Mouse (Mus musculus): Measurements from ENCODE around the gene Wipf2. TPM values are rescaled to one million over a fixed set of nuclear protein-coding genes. Genes with fewer than 3 reads are reported as not detected.
"Not testable (repeated sequence)": the region's sequence is repeated elsewhere in the genome, so short reads cannot be mapped to it uniquely, and the experiment has no call there.

Wipf2 gene
- 3.8 and 4.0 TPM in 2 replicates for polyA plus RNA-seq (2014; fragmentation: Nextera tagmentation; extraction: Ambion mirVana)

DNA sequence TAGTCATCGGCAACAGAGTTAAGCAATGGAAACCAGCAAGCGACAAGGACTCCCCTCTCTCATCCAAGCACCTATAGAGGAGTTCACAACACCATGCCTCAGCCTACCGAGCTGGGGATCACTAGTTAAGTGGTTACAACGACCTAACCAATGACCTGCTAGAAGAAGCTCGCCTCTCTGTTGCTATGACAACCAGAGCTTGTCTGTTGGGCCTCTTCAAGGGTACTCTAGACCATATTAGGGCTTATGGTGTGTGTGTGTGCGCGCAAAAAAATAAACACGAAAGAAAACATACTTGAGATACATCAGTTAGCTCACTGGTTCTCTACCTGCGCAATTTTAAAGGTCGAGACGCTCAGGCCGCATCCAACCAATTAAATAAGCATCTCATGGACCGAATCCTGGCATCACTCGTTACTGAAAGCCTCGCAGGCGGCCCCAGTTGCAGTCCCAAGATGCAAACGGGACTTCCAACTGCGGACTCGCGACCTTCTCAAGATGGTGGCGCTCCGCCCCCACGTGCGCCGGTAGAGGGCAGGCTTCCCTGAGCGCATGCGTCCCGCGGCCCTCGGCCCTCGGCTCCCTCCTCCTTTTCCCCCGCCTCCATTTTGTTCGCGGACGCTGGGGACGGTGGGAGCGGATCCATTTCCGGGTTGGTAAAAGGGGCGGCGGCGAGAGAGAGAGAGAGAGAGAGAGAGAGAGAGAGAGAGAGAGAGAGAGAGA is at the start of gene Wipf2:
Wipf2 (plus strand) TSS at position 611 of the 723 bp plus-strand sequence.
- Histone ChIP-seq H3K27ac (ENCODE audit: low read depth, low read length) (peak within 1 kb of the TSS; percentile 86), H3K4me3 (ENCODE audit: low read depth, low read length) (peak within 1 kb of the TSS; percentile 77), H3K27me3 (ENCODE audit: control insufficient read depth, insufficient read depth, low read length) (no peaks in the 10 kb centered on the region; the same call in 1 of the 2 replicates), H3K36me3 (ENCODE audit: control insufficient read depth, insufficient read depth, low read length) (peaks cover 4% of the 10 kb centered on the region; the same call in 1 of the 2 replicates), H3K9me3 (replicated peaks; ENCODE audit: control insufficient read depth, low read length) (no peaks in the 10 kb centered on the region), H3K9ac (ENCODE audit: low read depth, low read length) (peak within 1 kb of the TSS; percentile 83), H3K4me1 (ENCODE audit: control insufficient read depth, insufficient read depth, low read length) (peaks cover 10% of the 10 kb centered on the region; the same call in 1 of the 2 replicates), H3K4me2 (peak within 1 kb of the TSS; percentile 77)
- peak; percentile 88 for ATAC-seq (replicated peaks; ENCODE audit: insufficient number of reproducible peaks, low FRiP score, low TSS enrichment)
- 6% methylated on average over 35 of the region's 41 CpGs for WGBS (ENCODE audit: insufficient replicate concordance)

- peaks cover 47% of the 10 kb centered on the region for H3K36me3 ChIP-seq (ENCODE audit: control insufficient read depth, insufficient read depth, low read length)
- no peaks in the 10 kb centered on the region for H3K9me3 ChIP-seq (replicated peaks; ENCODE audit: control insufficient read depth, low read length)
- no peaks in the 10 kb centered on the region for H3K27me3 ChIP-seq (ENCODE audit: control insufficient read depth, insufficient read depth, low read length)
- WGBS (ENCODE audit: insufficient replicate concordance) = 91% methylated on average over 1 of the region's 1 CpGs
- no peak overlapping the region for H3K4me2 ChIP-seq
- ATAC-seq (replicated peaks; ENCODE audit: insufficient number of reproducible peaks, low FRiP score, low TSS enrichment) = no peak
- H3K9ac ChIP-seq (ENCODE audit: low read depth, low read length) = no peak overlapping the region
- no peaks in the 10 kb centered on the region for H3K4me1 ChIP-seq (ENCODE audit: control insufficient read depth, insufficient read depth, low read length)
- no peak overlapping the region for H3K27ac ChIP-seq (ENCODE audit: low read depth, low read length)
- H3K4me3 ChIP-seq (ENCODE audit: low read depth, low read length) = no peak overlapping the region
Measured at GRCm38 (mm10) chr11:98816706-98817239, 46.7 kb upstream of the Wipf2 start.

DNA sequence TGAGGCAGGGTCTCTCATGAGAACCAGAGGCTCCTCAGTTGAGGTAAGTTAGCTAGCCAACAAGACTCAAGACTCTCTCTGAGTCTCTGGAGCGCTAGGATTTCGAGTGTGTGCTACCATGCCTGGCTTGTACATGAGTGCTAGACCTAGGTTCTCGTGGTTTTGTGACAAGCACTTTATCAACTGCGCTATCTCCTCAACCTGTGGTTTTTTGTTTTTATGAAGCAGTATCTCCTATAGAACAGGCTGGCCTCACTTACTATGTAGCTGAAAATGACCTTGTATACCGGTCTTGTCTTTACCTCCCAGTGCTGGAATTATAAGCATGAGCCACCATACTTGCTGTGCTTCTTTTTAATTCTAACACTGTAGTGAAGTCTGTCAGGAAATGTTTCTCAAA is 42.5 kb upstream of the Wipf2 start:
- H3K9ac ChIP-seq (ENCODE audit: low read depth, low read length) = no peak overlapping the region
- no peak overlapping the region for H3K27ac ChIP-seq (ENCODE audit: low read depth, low read length)
- H3K27me3 ChIP-seq (ENCODE audit: control insufficient read depth, insufficient read depth, low read length) = no peaks in the 10 kb centered on the region
- 89% methylated on average over 5 of the region's 5 CpGs for WGBS (ENCODE audit: insufficient replicate concordance)
- no peak for ATAC-seq (replicated peaks; ENCODE audit: insufficient number of reproducible peaks, low FRiP score, low TSS enrichment)
- no peak overlapping the region for H3K4me2 ChIP-seq
- peaks cover 47% of the 10 kb centered on the region for H3K36me3 ChIP-seq (ENCODE audit: control insufficient read depth, insufficient read depth, low read length)
- H3K9me3 ChIP-seq (replicated peaks; ENCODE audit: control insufficient read depth, low read length) = no peaks in the 10 kb centered on the region
- no peak overlapping the region for H3K4me3 ChIP-seq (ENCODE audit: low read depth, low read length)
- no peaks in the 10 kb centered on the region for H3K4me1 ChIP-seq (ENCODE audit: control insufficient read depth, insufficient read depth, low read length)

- H3K4me1 ChIP-seq (ENCODE audit: control insufficient read depth, insufficient read depth, low read length); H3K27me3 ChIP-seq (ENCODE audit: control insufficient read depth, insufficient read depth, low read length); H3K4me2 ChIP-seq; H3K27ac ChIP-seq (ENCODE audit: low read depth, low read length); ATAC-seq (replicated peaks; ENCODE audit: insufficient number of reproducible peaks, low FRiP score, low TSS enrichment); H3K4me3 ChIP-seq (ENCODE audit: low read depth, low read length); H3K9ac ChIP-seq (ENCODE audit: low read depth, low read length); H3K9me3 ChIP-seq (replicated peaks; ENCODE audit: control insufficient read depth, low read length): not testable (repeated sequence)
- WGBS (ENCODE audit: insufficient replicate concordance) = 95% methylated on average over 2 of the region's 2 CpGs
- H3K36me3 ChIP-seq (ENCODE audit: control insufficient read depth, insufficient read depth, low read length) = peaks cover 44% of the 10 kb centered on the region
Measured at GRCm38 (mm10) chr11:98826071-98826470, 37.4 kb upstream of the Wipf2 start.

DNA sequence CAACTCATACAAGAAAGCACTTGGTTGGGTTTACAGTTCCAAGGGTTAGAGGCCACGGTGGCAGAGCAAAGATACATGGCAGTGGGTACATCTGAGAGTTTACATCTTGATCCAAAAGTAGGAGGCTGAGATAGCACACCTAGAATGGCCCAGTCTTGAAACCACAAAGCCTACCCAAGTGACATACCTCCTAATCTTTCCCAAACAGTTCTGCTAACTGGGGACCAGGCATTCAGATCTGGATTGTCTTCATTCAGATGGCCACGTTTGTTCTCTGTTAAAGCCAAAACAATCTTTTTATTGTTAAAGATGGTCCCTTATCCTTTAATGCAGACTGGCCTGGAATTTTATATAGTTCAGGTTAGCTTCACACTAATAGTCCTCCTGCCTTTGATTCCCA is 35.6 kb upstream of the Wipf2 start:
- 81% methylated on average over 2 of the region's 2 CpGs for WGBS (ENCODE audit: insufficient replicate concordance)
- ATAC-seq (replicated peaks; ENCODE audit: insufficient number of reproducible peaks, low FRiP score, low TSS enrichment) = no peak
- H3K9me3 ChIP-seq (replicated peaks; ENCODE audit: control insufficient read depth, low read length) = no peaks in the 10 kb centered on the region
- no peaks in the 10 kb centered on the region for H3K27me3 ChIP-seq (ENCODE audit: control insufficient read depth, insufficient read depth, low read length)
- no peaks in the 10 kb centered on the region for H3K4me1 ChIP-seq (ENCODE audit: control insufficient read depth, insufficient read depth, low read length)
- no peak overlapping the region for H3K4me3 ChIP-seq (ENCODE audit: low read depth, low read length)
- H3K4me2 ChIP-seq = no peak overlapping the region
- H3K36me3 ChIP-seq (ENCODE audit: control insufficient read depth, insufficient read depth, low read length) = peaks cover 28% of the 10 kb centered on the region
- no peak overlapping the region for H3K27ac ChIP-seq (ENCODE audit: low read depth, low read length)
- no peak overlapping the region for H3K9ac ChIP-seq (ENCODE audit: low read depth, low read length)

GRCm38 (mm10) chr11:98829091-98829775 is 34.2 kb upstream of the Wipf2 start:
- H3K27me3 ChIP-seq (ENCODE audit: control insufficient read depth, insufficient read depth, low read length) = no peaks in the 10 kb centered on the region
- no peak overlapping the region for H3K9ac ChIP-seq (ENCODE audit: low read depth, low read length)
- no peak overlapping the region for H3K4me3 ChIP-seq (ENCODE audit: low read depth, low read length)
- no peak overlapping the region for H3K4me2 ChIP-seq
- 72% methylated on average over 12 of the region's 12 CpGs for WGBS (ENCODE audit: insufficient replicate concordance)
- no peak overlapping the region for H3K27ac ChIP-seq (ENCODE audit: low read depth, low read length)
- no peaks in the 10 kb centered on the region for H3K9me3 ChIP-seq (replicated peaks; ENCODE audit: control insufficient read depth, low read length)
- H3K36me3 ChIP-seq (ENCODE audit: control insufficient read depth, insufficient read depth, low read length) = peaks cover 34% of the 10 kb centered on the region
- ATAC-seq (replicated peaks; ENCODE audit: insufficient number of reproducible peaks, low FRiP score, low TSS enrichment) = no peak
- H3K4me1 ChIP-seq (ENCODE audit: control insufficient read depth, insufficient read depth, low read length) = no peaks in the 10 kb centered on the region

GRCm38 (mm10) chr11:98829875-98830274 is 33.6 kb upstream of the Wipf2 start:
- no peak overlapping the region for H3K27ac ChIP-seq (ENCODE audit: low read depth, low read length)
- H3K27me3 ChIP-seq (ENCODE audit: control insufficient read depth, insufficient read depth, low read length) = no peaks in the 10 kb centered on the region
- ATAC-seq (replicated peaks; ENCODE audit: insufficient number of reproducible peaks, low FRiP score, low TSS enrichment) = no peak

DNA sequence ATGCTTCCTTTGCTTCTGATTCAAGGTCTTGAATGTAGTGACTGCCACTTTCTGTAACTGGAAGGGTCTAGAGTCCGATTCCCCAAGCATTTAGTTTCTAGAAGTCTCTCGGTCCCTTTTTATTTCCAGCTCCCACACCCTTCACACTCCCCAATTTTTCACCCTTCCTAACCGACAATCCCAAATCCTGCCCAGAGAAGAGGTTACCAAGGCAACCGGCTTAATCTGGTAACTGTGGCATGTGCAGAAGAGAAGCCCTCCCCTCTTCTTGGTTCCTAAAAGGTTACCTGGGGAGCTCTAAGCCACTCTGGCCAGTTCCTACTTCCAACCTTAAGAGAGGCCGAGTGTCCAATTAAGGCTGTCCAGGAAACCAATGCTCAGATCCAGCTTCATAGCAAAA is 28.1 kb upstream of the Wipf2 start:
- Histone ChIP-seq H3K27ac (ENCODE audit: low read depth, low read length) (no peak overlapping the region), H3K4me1 (ENCODE audit: control insufficient read depth, insufficient read depth, low read length) (peaks cover 16% of the 10 kb centered on the region), H3K4me2 (no peak overlapping the region), H3K9me3 (replicated peaks; ENCODE audit: control insufficient read depth, low read length) (no peaks in the 10 kb centered on the region), H3K9ac (ENCODE audit: low read depth, low read length) (no peak overlapping the region), H3K27me3 (ENCODE audit: control insufficient read depth, insufficient read depth, low read length) (peaks cover 29% of the 10 kb centered on the region), H3K4me3 (ENCODE audit: low read depth, low read length) (no peak overlapping the region), H3K36me3 (ENCODE audit: control insufficient read depth, insufficient read depth, low read length) (peaks cover 11% of the 10 kb centered on the region)
- WGBS (ENCODE audit: insufficient replicate concordance) = 50% methylated on average over 5 of the region's 5 CpGs
- no peak for ATAC-seq (replicated peaks; ENCODE audit: insufficient number of reproducible peaks, low FRiP score, low TSS enrichment)

More at GRCm38 (mm10) chr11:98829875-98830274, 33.6 kb upstream of the Wipf2 start:
- H3K9ac ChIP-seq (ENCODE audit: low read depth, low read length) = no peak overlapping the region
- H3K36me3 ChIP-seq (ENCODE audit: control insufficient read depth, insufficient read depth, low read length) = peaks cover 32% of the 10 kb centered on the region
- H3K4me1 ChIP-seq (ENCODE audit: control insufficient read depth, insufficient read depth, low read length) = no peaks in the 10 kb centered on the region
- H3K4me2 ChIP-seq = no peak overlapping the region
- WGBS (ENCODE audit: insufficient replicate concordance) = 73% methylated on average over 4 of the region's 4 CpGs
- H3K9me3 ChIP-seq (replicated peaks; ENCODE audit: control insufficient read depth, low read length) = no peaks in the 10 kb centered on the region
- H3K4me3 ChIP-seq (ENCODE audit: low read depth, low read length) = no peak overlapping the region

Measured in heart, embryonic 11.5 days (tissue).